In genomic region chr4:48771836-48772235, GRCm38 (mm10) we compare ENCODE assay signal across 11 mouse cellular contexts.
DNase-seq lines count a peak whose midpoint lies in the region; ATAC-seq lines count a peak whose summit lies in the region.
"Had no signal": no experiment of that assay in that cellular context is flagged by ENCODE, and none has a peak within 500 bp of the region (broad histone marks: within the 10 kb centered on the region; RNA-seq: fewer than 3 reads in every experiment).

No protein-coding gene starts in this region.

- H3K4me3 ChIP-seq in neural tube, embryonic 15.5 days (replicated peaks) = no peak overlapping the region
- H3K4me3 ChIP-seq: lung, embryonic 15.5 days had no signal

- no peaks in the 10 kb centered on the region for H3K9me3 ChIP-seq in neural tube, embryonic 15.5 days (replicated peaks)
- H3K9me3 ChIP-seq: lung, embryonic 15.5 days; stomach, embryonic 15.5 days had no signal

- ATAC-seq in frontal cortex, adult (ENCODE audit: low TSS enrichment) = peak; percentile 89
- no peak for ATAC-seq in neural tube, embryonic 15.5 days (ENCODE audit: low FRiP score)

- H3K9ac ChIP-seq in neural tube, embryonic 15.5 days (replicated peaks) = no peak overlapping the region
- H3K9ac ChIP-seq: lung, embryonic 15.5 days; stomach, embryonic 15.5 days had no signal

- H3K27ac ChIP-seq in neural tube, embryonic 15.5 days (replicated peaks) = peak overlapping the region; percentile 76
- H3K27ac ChIP-seq: lung, embryonic 15.5 days had no signal

- no peak for DNase-seq in frontal cortex, postnatal 25 days (ENCODE audit: low spot score in 2 of 2)
- DNase-seq in kidney, postnatal 10 days = peak; percentile 13
- DNase-seq in kidney, postnatal 14 days = no peak
- DNase-seq in right cerebral cortex, postnatal 10 days (ENCODE audit: low spot score in 2 of 2) = peak; percentile 48 to 55
- DNase-seq in right cerebral cortex, postnatal 36 days (ENCODE audit: low spot score in 2 of 2) = no peak
- DNase-seq in cerebellum, postnatal 14 days = no peak

- peaks cover 26% of the 10 kb centered on the region for H3K4me1 ChIP-seq in neural tube, embryonic 15.5 days
- H3K4me1 ChIP-seq: stomach, embryonic 15.5 days had no signal

- no peaks in the 10 kb centered on the region for H3K27me3 ChIP-seq in neural tube, embryonic 15.5 days (replicated peaks)
- H3K27me3 ChIP-seq: lung, embryonic 15.5 days; stomach, embryonic 15.5 days had no signal

- H3K4me2 ChIP-seq in neural tube, embryonic 15.5 days = no peak overlapping the region
- H3K4me2 ChIP-seq: liver, embryonic 11.5 days had no signal

- 57% methylated on average over 8 of the region's 8 CpGs for WGBS in neural tube, embryonic 15.5 days

- H3K36me3 ChIP-seq in neural tube, embryonic 15.5 days = no peaks in the 10 kb centered on the region
- H3K36me3 ChIP-seq: lung, embryonic 15.5 days; stomach, embryonic 15.5 days had no signal

Comparison
In these comparisons a context has a peak if more than half of its experiments do, and no peak if none do; other contexts are left out.
1. DNase-seq: peak in kidney, postnatal 10 days (single experiment) and right cerebral cortex, postnatal 10 days (2 of 2); none in frontal cortex, postnatal 25 days (0 of 2), kidney, postnatal 14 days (single experiment), right cerebral cortex, postnatal 36 days (0 of 2) and cerebellum, postnatal 14 days (0 of 2).